Mouse (Mus musculus): ENCODE data around the gene Asb8. TPM values are rescaled to one million over a fixed set of nuclear protein-coding genes. Genes with fewer than 3 reads are reported as not detected.

Gene Asb8
- polyA plus RNA-seq, 1 experiment from 2014 or later, result 49.2 TPM

DNA sequence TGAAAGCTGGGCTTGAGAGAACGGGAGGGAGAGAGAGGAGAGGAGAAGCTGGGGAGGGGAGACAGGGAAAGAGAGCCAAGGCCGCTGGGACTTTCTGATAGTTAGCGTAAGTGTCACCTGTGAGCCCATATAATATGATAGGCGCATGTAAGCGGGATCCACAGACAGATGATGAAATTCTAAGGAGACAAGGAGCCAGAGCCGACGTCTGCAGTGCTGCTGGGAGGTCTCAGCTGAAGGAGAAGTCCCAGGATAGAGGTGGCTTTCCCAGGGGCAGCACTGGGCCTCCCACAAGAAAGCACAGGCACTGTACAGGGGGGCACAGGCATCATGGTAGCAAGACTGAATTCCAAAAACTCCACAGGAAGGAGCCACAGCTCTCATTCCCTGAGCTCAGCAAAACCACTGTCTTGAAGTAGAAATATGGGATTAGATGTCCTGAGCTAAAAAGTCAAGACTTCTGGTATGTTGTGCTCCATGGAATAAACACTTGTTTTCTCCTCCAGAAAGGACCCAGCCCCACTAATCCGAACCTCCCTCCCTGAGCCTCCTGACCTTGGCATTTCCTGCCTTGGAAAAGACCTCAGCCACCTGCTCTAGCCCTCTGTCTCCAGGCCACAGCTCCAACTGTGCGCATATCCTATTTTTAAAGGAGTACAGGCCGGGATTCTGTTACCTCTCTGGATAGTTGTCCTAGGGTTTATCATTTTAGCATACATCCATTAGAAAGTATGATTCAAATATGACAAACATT lies 51.1 kb downstream of the Asb8 start:
- Histone ChIP-seq H3K4me3 (no peak overlapping the region), H3K9me3 (no peaks in the 10 kb centered on the region), H3K27ac (no peak overlapping the region), H3K36me3 (peaks cover 67% of the 10 kb centered on the region), H3K9ac (no peak overlapping the region), H3K4me2 (no peak overlapping the region), H3K4me1 (peaks cover 11% of the 10 kb centered on the region), H3K27me3 (no peaks in the 10 kb centered on the region)
- WGBS, result 79% methylated on average over 10 of the region's 10 CpGs
- no peak for ATAC-seq (ENCODE audit: insufficient number of reproducible peaks, insufficient read depth, low FRiP score, low TSS enrichment, low read depth)

DNA sequence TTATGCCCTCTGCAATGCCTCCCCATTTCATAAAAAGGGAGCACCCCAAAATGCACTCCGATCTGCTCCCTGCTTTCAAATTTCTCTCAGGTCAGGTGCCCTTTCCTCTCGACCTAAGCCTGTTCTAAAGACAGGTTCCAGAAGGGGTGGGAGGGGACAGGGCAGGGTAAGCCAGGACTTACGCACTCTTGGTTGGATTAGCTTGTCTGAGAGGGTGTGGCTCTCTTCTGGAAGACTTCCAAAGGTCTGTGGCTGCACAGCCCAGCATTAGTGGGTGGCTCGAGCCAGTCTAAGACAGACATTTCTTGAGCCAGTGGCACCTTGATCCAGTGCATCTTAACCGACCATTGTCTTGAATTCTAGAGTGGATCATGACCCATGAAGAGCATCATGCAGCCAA lies 53.6 kb downstream of the Asb8 start:
- WGBS, result 77% methylated on average over 5 of the region's 5 CpGs

DNA sequence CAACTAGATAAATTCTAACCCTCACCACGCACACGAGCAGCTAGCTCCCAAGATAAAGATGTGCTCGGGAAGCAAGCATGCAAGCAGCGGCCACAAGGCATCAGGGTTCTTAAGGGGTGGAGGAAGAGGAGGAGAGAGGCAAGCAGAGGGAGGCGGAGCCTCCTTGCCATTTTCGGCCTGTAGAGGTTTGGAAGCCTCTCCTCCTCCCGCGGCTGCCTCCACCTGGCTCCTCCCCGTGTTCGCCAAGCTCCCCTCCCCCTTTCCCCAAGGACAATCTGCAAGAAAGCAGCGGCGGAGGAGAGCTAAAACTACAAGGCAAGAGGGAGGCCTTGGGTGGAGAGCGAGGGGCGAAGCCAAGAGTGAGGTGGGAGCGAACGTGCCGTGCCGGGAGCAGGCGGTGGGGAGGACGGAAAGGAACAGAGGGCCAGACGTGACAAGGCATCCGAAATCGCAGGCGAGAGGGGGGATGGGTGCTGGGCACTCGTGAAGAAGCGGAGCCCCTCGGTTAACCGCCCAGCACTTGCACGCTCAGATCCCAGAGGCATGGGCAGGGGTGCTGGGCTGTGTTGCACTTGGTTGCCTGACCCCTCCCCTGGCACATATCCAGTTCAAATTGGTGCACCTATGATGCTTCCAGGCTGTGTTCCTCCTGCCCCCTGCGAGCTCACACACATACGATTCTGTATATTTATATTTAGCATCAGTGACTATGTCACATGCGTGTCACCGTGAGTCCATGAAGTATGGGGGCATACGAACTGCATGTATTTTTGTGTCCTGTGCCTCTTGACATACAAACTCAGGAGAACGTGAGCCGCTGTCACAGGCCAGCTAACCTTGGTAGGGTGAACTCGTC lies 56.9 kb downstream of the Asb8 start:
- Histone ChIP-seq H3K27me3 (no peaks in the 10 kb centered on the region), H3K27ac (peak overlapping the region; percentile 87), H3K4me3 (peak overlapping the region; percentile 70), H3K36me3 (peaks cover 17% of the 10 kb centered on the region), H3K4me1 (peaks cover 25% of the 10 kb centered on the region), H3K9me3 (no peaks in the 10 kb centered on the region), H3K4me2 (peak overlapping the region; percentile 79), H3K9ac (peak overlapping the region; percentile 88)
- WGBS, result 1% methylated on average over 37 of the region's 37 CpGs
- ATAC-seq (ENCODE audit: insufficient number of reproducible peaks, insufficient read depth, low FRiP score, low TSS enrichment, low read depth), result peak; percentile 90

More for the DNA sequence above, 53.6 kb downstream of the Asb8 start:
- Histone ChIP-seq H3K9ac (no peak overlapping the region), H3K4me3 (no peak overlapping the region), H3K27me3 (no peaks in the 10 kb centered on the region), H3K9me3 (no peaks in the 10 kb centered on the region), H3K27ac (no peak overlapping the region), H3K4me2 (no peak overlapping the region), H3K4me1 (peaks cover 25% of the 10 kb centered on the region), H3K36me3 (peaks cover 45% of the 10 kb centered on the region)
- ATAC-seq (ENCODE audit: insufficient number of reproducible peaks, insufficient read depth, low FRiP score, low TSS enrichment, low read depth), result no peak

DNA sequence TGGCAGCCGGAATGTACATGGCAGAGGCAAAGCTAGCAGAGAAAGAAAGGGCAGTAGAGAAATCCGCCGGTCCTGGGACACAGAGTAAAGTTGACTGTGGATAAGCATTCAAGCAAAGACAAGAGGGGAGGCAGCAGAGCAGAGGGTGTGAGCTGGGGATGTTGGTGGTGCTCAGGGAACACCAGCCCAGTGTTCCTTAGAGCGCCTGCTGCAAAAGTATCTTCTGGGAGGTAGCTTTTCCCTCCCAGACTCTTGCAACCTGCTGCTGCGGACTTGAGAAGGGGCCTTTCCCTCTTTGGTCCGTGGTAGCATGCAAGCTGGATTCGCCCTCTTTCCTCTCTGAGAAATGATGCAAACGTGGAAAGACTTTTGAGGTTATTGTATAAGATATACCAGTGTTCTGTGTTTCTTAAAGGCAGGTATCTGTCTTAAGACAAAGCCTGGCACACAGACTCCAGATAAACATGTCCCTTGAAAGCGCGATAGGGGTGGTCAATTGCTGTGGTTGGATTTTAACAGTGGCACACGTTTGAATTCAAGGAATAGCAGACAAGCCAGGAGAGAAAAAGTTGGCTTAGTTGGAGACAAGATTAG lies 57.6 kb downstream of the Asb8 start:
- no peak for ATAC-seq (ENCODE audit: insufficient number of reproducible peaks, insufficient read depth, low FRiP score, low TSS enrichment, low read depth)
- 37% methylated on average over 11 of the region's 11 CpGs for WGBS
- peak overlapping the region; percentile 87; the same call in 1 of the 2 replicates for H3K27ac ChIP-seq

DNA sequence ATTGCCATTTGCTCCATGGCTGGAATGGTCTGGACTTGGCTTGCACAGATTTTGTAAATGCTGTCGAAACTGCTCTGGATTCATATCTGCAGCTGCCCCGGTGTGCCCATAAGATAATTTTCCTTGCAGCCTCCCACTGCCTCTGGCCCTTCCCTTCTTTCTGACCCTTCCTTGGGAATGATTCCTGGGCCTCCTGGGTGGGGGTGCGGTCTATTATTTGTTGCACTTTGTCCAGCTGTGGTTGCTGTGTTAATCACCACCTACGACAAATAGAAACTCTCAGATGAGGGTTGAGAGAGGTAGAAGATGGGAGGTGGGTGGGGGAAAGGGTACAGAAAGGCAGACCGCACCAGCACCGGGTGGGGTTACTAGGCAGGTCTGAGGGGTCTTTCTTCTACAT lies 58.2 kb downstream of the Asb8 start:
- WGBS, result 85% methylated on average over 6 of the region's 6 CpGs
- Histone ChIP-seq H3K4me1 (peaks cover 25% of the 10 kb centered on the region), H3K4me2 (no peak overlapping the region), H3K27ac (no peak overlapping the region), H3K36me3 (peaks cover 7% of the 10 kb centered on the region), H3K9ac (0 out of 2 replicates have a peak overlapping the region, but pooled peaks have one; percentile 88), H3K9me3 (no peaks in the 10 kb centered on the region), H3K4me3 (peak overlapping the region; percentile 70), H3K27me3 (no peaks in the 10 kb centered on the region)
- no peak for ATAC-seq (ENCODE audit: insufficient number of reproducible peaks, insufficient read depth, low FRiP score, low TSS enrichment, low read depth)

More for the DNA sequence above, 57.6 kb downstream of the Asb8 start:
- Histone ChIP-seq H3K9ac (peak overlapping the region; percentile 88), H3K4me1 (peaks cover 25% of the 10 kb centered on the region), H3K4me3 (peak overlapping the region; percentile 70), H3K27me3 (no peaks in the 10 kb centered on the region), H3K36me3 (peaks cover 13% of the 10 kb centered on the region), H3K9me3 (no peaks in the 10 kb centered on the region), H3K4me2 (peak overlapping the region; percentile 79)

DNA sequence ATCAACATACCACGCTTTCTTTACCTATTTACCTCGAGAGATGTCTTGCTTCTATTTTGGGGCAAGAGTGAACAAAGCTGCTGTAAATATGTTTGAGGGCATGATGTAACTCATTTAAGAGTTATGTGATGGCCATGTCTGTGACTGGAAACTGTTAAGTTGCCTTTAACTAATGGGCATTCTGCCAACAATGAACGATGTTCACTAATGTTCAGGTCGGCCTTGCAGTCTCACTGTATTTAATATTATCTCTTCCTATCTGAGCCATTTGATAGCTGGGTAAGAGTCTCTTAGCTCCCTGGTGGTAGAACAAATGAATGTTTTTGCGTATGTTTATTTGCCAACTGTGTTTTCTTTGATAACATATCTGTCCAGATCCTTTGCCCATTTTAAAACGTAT lies 58.9 kb downstream of the Asb8 start:
- 77% methylated on average over 6 of the region's 6 CpGs for WGBS

GRCm38 (mm10) chr15:98102401-98102800 lies 63.0 kb downstream of the Asb8 start:
- Histone ChIP-seq H3K9ac (no peak overlapping the region), H3K36me3 (no peaks in the 10 kb centered on the region), H3K4me3 (no peak overlapping the region), H3K9me3 (no peaks in the 10 kb centered on the region), H3K4me1 (0 out of 2 replicates have a peak, but pooled peaks cover under 1% of the 10 kb centered on the region), H3K27me3 (no peaks in the 10 kb centered on the region), H3K4me2 (no peak overlapping the region), H3K27ac (no peak overlapping the region)
- no peak for ATAC-seq (ENCODE audit: insufficient number of reproducible peaks, insufficient read depth, low FRiP score, low TSS enrichment, low read depth)
- 86% methylated on average over 6 of the region's 6 CpGs for WGBS

More for the DNA sequence above, 58.9 kb downstream of the Asb8 start:
- Histone ChIP-seq H3K4me3 (no peak overlapping the region), H3K27ac (no peak overlapping the region), H3K4me1 (peaks cover 25% of the 10 kb centered on the region), H3K9ac (no peak overlapping the region), H3K9me3 (no peaks in the 10 kb centered on the region), H3K4me2 (no peak overlapping the region), H3K27me3 (no peaks in the 10 kb centered on the region), H3K36me3 (no peaks in the 10 kb centered on the region)
- no peak for ATAC-seq (ENCODE audit: insufficient number of reproducible peaks, insufficient read depth, low FRiP score, low TSS enrichment, low read depth)

DNA sequence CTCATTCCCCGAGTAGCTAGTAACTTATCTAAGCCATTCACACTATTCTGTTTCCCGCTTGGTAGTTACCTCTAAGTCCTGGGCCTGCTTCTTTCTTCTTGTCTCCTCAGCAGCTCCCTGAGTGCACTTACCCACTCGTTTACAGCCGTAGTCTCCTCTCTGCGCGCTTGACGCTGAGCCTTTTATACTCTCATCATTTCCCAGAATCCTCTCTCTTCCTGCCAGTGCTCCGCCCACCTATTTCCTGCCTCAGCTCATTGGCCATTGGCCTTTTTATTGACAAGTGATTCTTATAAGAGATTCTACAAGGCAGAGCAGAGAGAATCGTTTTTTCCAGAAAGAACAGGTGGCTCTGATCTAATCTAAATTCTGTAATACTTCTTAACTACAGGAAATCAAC lies 66.9 kb downstream of the Asb8 start:
- Histone ChIP-seq H3K9me3 (no peaks in the 10 kb centered on the region), H3K4me3 (no peak overlapping the region), H3K27ac (no peak overlapping the region), H3K36me3 (no peaks in the 10 kb centered on the region), H3K27me3 (no peaks in the 10 kb centered on the region), H3K4me1 (no peaks in the 10 kb centered on the region), H3K9ac (no peak overlapping the region), H3K4me2 (no peak overlapping the region)
- WGBS, result 87% methylated on average over 9 of the region's 9 CpGs
- ATAC-seq (ENCODE audit: insufficient number of reproducible peaks, insufficient read depth, low FRiP score, low TSS enrichment, low read depth), result no peak

GRCm38 (mm10) chr15:98096957-98097356 lies 68.5 kb downstream of the Asb8 start:
- no peak overlapping the region for H3K9ac ChIP-seq
- no peak overlapping the region for H3K27ac ChIP-seq
- no peaks in the 10 kb centered on the region for H3K27me3 ChIP-seq
- H3K4me2 ChIP-seq, result no peak overlapping the region
- peaks cover 1% of the 10 kb centered on the region for H3K4me1 ChIP-seq
- ATAC-seq (ENCODE audit: insufficient number of reproducible peaks, insufficient read depth, low FRiP score, low TSS enrichment, low read depth), result no peak
- no peaks in the 10 kb centered on the region for H3K9me3 ChIP-seq
- H3K36me3 ChIP-seq, result no peaks in the 10 kb centered on the region
- no peak overlapping the region for H3K4me3 ChIP-seq
- 47% methylated on average over 3 of the region's 3 CpGs for WGBS

- Histone ChIP-seq H3K4me3 (no peak overlapping the region), H3K27me3 (no peaks in the 10 kb centered on the region), H3K4me1 (peaks cover 9% of the 10 kb centered on the region), H3K27ac (no peak overlapping the region), H3K4me2 (no peak overlapping the region), H3K36me3 (no peaks in the 10 kb centered on the region), H3K9me3 (no peaks in the 10 kb centered on the region), H3K9ac (no peak overlapping the region)
- ATAC-seq (ENCODE audit: insufficient number of reproducible peaks, insufficient read depth, low FRiP score, low TSS enrichment, low read depth), result no peak
- 91% methylated on average over 12 of the region's 12 CpGs for WGBS
Measured at GRCm38 (mm10) chr15:98094905-98095304, 70.5 kb downstream of the Asb8 start.

DNA sequence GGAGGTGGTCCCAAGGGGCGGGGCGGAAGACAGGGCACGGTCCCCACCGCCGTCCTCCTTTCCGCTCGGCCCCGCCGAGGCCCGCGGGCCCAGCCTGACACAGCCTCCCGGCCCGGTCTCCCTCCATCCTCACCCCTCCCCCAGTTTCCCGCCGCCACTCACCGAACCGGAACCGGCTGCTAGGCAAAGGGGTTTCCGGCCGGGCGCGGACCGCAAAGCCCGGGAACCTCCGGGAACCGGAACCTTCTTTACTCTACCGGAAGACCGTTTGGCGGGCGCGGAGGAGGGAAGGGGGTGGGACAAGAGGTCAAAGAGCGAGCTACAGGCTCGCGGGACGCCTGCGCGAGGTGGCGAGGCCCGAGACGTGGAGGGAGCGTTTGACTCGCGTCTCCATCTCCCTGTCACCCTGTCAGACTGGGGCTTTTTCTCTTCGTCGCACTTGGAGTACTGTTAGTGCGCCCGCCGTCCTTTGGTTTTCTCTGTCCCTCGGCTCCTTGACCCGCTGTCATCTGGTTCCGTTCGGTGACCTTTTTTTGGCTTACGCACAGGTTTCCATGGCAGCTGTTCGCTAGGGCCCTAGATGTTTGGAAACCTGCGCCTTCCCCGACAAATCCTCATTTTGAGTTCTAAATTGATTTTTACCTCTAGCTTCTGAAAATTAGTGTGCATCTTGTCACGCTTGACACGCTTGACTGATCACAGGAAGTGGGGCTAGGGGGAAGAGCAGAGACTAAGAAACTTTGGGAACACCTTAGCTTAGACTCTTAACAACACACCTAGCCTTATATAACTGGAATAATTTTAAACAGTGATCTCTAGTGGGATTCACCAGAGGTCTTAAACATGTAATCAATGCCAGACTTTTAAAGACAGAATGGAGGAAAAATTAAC lies 72.1 kb downstream of the Asb8 start, which contains the start of gene Senp1:
Gene Senp1 (minus strand): TSS at position 624 of the 891 bp plus-strand sequence.
- H3K4me2 ChIP-seq, result peak within 1 kb of the TSS; percentile 68
- H3K9me3 ChIP-seq, result no peaks in the 10 kb centered on the region
- peak within 1 kb of the TSS; percentile 96 for H3K9ac ChIP-seq
- H3K4me1 ChIP-seq, result peaks cover 9% of the 10 kb centered on the region
- WGBS, result under 1% methylated on average over 57 of the region's 58 CpGs
- ATAC-seq (ENCODE audit: insufficient number of reproducible peaks, insufficient read depth, low FRiP score, low TSS enrichment, low read depth), result peak; percentile 85
- H3K4me3 ChIP-seq, result peak within 1 kb of the TSS; percentile 93
- peak within 1 kb of the TSS; percentile 96 for H3K27ac ChIP-seq
- no peaks in the 10 kb centered on the region for H3K27me3 ChIP-seq
- peaks cover 5% of the 10 kb centered on the region; the same call in 1 of the 2 replicates for H3K36me3 ChIP-seq

Data from embryonic facial prominence, embryonic 13.5 days (tissue).